Mouse (Mus musculus) CH12.LX (cell line): Measurements from ENCODE around the gene Coq10b.

Source experiments
- CTCF ChIP-seq, 2 experiments: IDR thresholded peaks in 1 of 2; conservative IDR thresholded peaks in 1 of 2; 2 replicates each; pipeline ENCODE4 v1.5.1; 2011 to 2012; ENCODE audit warnings: low read depth in 2 of 2, low read length in 2 of 2, improper control_type of control experiment in 1 of 2, inconsistent platforms in 1 of 2, mild to moderate bottlenecking in 1 of 2, moderate library complexity in 1 of 2
- MAZ ChIP-seq: IDR thresholded peaks from 2 replicates; pipeline ENCODE4 v1.6.1; 2012; ENCODE audit warnings: low read depth, mild to moderate bottlenecking, inconsistent platforms, low read length, improper control_type of control experiment, moderate library complexity
- NELFE ChIP-seq: IDR thresholded peaks from 2 replicates; pipeline ENCODE4 v1.6.1; 2011; ENCODE audit warnings: low read depth, low read length, improper control_type of control experiment
- NRF1 ChIP-seq: IDR thresholded peaks from 2 replicates; pipeline ENCODE4 v1.6.1; 2014; ENCODE audit warnings: low read depth, mild to moderate bottlenecking, inconsistent platforms, low read length, improper control_type of control experiment, moderate library complexity
- UBTF ChIP-seq: IDR thresholded peaks from 2 replicates; pipeline ENCODE4 v1.6.1; 2012; ENCODE audit warnings: low read depth, mild to moderate bottlenecking, inconsistent platforms, low read length, improper control_type of control experiment, moderate library complexity
- ZKSCAN1 ChIP-seq: IDR thresholded peaks from 2 replicates; pipeline ENCODE4 v1.6.1; 2012; ENCODE audit warnings: low read depth, inconsistent platforms, low read length, improper control_type of control experiment, borderline replicate concordance

DNA sequence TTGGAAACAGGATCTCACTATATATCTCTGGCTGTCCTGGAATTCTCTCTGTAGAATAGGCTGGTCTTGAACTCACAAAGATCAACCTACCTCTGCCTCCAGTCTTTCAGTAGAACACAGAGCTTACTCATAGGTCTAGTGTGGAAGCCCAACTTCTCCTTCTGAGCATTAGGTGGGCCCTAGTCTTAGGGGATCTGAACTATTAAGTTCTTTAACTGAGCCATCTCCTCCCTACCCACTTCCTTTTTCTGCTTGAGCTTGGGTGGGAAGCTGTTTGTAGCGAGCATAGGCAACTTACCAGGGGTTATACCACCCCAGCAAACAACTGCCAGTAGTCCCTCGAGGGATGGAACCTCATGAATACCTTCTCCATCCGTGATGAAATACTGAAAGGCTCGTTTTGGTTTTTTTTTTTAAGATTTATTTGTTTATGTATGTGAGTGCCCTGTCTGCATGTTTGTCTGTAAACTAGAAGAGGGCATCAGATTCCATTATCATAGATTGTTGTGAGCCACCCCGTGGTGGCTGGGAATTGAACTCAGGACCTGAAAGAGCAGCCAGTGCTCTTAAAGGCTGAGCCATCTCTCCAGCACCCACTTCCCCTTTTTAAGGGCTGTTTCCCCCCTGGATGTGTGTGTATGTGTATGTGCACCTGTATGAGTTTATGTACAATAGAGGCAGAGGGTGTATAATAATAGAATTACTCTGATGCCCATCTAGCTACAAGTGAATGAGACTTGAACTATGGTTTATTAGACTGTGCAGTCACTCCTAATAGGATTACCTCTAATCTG lies 2.9 kb downstream of the Coq10b start:
- TF ChIP-seq ZKSCAN1 = no peak
- no peak for TF ChIP-seq CTCF (conservative IDR thresholded peaks at IDR 0.05 in 1 of 2, IDR thresholded peaks at IDR 0.05 in 1 of 2; ENCODE audit: low read depth in 2 of 2, low read length in 2 of 2)
- TF ChIP-seq MAZ = no peak
- TF ChIP-seq NELFE = no peak
- TF ChIP-seq UBTF = no peak
- TF ChIP-seq NRF1 = no peak
